Mouse (Mus musculus) MEL (cell line): ENCODE measurements around the gene Vax1.

Source experiments
- BHLHE40 ChIP-seq: IDR thresholded peaks from 2 replicates; pipeline ENCODE4 v1.6.1; 2012; ENCODE audit warnings: low read depth, mild to moderate bottlenecking, inconsistent platforms, low read length, improper control_type of control experiment, borderline replicate concordance
- CHD1 ChIP-seq: IDR thresholded peaks from 2 replicates; pipeline ENCODE4 v1.6.1; 2012; ENCODE audit warnings: low read depth, mild to moderate bottlenecking, inconsistent platforms, low read length, improper control_type of control experiment
- CTCF ChIP-seq, 3 experiments: IDR thresholded peaks in 2 of 3; conservative IDR thresholded peaks in 1 of 3; 2 replicates each; pipeline ENCODE4 v1.5.1; 2011 to 2012; ENCODE audit warnings: low read length in 3 of 3, low read depth in 2 of 3, mild to moderate bottlenecking in 2 of 3, improper control_type of control experiment in 1 of 3, inconsistent platforms in 1 of 3, mixed read lengths in 1 of 3, moderate library complexity in 1 of 3; ENCODE audit not compliant: control insufficient read depth in 1 of 3, insufficient read depth in 1 of 3, poor library complexity in 1 of 3, severe bottlenecking in 1 of 3
- EP300 ChIP-seq, 2 experiments: IDR thresholded peaks; 2 replicates each; pipeline ENCODE4 v1.6.1; 2011; ENCODE audit warnings: improper control_type of control experiment in 2 of 2, low read length in 2 of 2, low read depth in 1 of 2, mild to moderate bottlenecking in 1 of 2
- ETS1 ChIP-seq: IDR thresholded peaks from 2 replicates; pipeline ENCODE4 v1.6.1; 2012; ENCODE audit warnings: low read depth, mild to moderate bottlenecking, inconsistent platforms, low read length, improper control_type of control experiment, moderate library complexity
- GATA1 ChIP-seq: IDR thresholded peaks from 2 replicates; pipeline ENCODE4 v1.6.1; 2011; ENCODE audit warnings: low read depth, low read length, improper control_type of control experiment
- HCFC1 ChIP-seq: IDR thresholded peaks from 2 replicates; pipeline ENCODE4 v1.6.1; 2012; ENCODE audit warnings: low read depth, mild to moderate bottlenecking, inconsistent platforms, low read length, improper control_type of control experiment, moderate library complexity
- MEF2A ChIP-seq: IDR thresholded peaks from 2 replicates; pipeline ENCODE4 v1.6.1; 2014; ENCODE audit warnings: low read depth, mild to moderate bottlenecking, inconsistent platforms, low read length, improper control_type of control experiment; ENCODE audit not compliant: poor library complexity, insufficient replicate concordance, severe bottlenecking; ENCODE audit errors: extremely low read depth
- MYC ChIP-seq: IDR thresholded peaks from 2 replicates; pipeline ENCODE4 v1.6.1; 2011; ENCODE audit warnings: low read depth, mild to moderate bottlenecking, low read length, improper control_type of control experiment, moderate library complexity
- POLR2A ChIP-seq, 2 experiments: IDR thresholded peaks; 2 replicates each; pipeline ENCODE4 v1.6.1; 2011 to 2012; ENCODE audit warnings: low read length in 2 of 2, mild to moderate bottlenecking in 2 of 2, control low read depth in 1 of 2, improper control_type of control experiment in 1 of 2, low read depth in 1 of 2, moderate library complexity in 1 of 2; ENCODE audit not compliant: control insufficient read depth in 1 of 2, insufficient read depth in 1 of 2, poor library complexity in 1 of 2
- TAL1 ChIP-seq: IDR thresholded peaks from 2 replicates; pipeline ENCODE4 v1.6.1; 2012; ENCODE audit warnings: mild to moderate bottlenecking, inconsistent platforms, low read length, moderate library complexity, mixed read lengths
- UBTF ChIP-seq: IDR thresholded peaks from 2 replicates; pipeline ENCODE4 v1.6.1; 2012; ENCODE audit warnings: low read depth, mild to moderate bottlenecking, inconsistent platforms, low read length, improper control_type of control experiment, moderate library complexity, borderline replicate concordance; ENCODE audit not compliant: insufficient read depth

DNA sequence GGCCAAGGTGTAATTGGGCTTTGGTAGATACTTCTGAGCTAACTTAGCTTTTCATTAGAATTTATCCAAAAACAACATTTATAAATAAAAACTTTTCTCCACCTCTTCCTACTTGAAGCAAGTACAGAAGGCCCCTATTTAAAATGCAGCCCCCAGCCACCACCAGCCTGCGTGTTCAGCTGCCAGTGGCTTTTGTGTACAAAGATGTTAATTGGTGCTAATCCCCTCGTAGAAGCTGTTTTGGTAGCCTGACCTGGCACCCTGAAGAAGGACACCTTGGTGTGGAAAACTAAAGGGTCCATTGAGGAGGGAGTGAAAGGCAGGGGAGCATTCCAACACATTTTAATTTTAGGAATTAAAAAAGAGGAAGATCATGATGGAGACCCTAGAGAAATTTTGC is 34.9 kb downstream of the Vax1 start:
- TF ChIP-seq EP300 (IDR thresholded peaks at IDR 0.05; ENCODE audit: low read depth in 1 of 2, low read length in 2 of 2) (no peak), TAL1 (no peak), MEF2A (no peak), HCFC1 (no peak), GATA1 (no peak), UBTF (no peak), POLR2A (IDR thresholded peaks at IDR 0.05; ENCODE audit: control insufficient read depth in 1 of 2, insufficient read depth in 1 of 2, low read depth in 1 of 2, low read length in 2 of 2, poor library complexity in 1 of 2) (no peak), CTCF (IDR thresholded peaks at IDR 0.05 in 2 of 3, conservative IDR thresholded peaks at IDR 0.05 in 1 of 3; ENCODE audit: control insufficient read depth in 1 of 3, insufficient read depth in 1 of 3, low read depth in 2 of 3, low read length in 3 of 3, poor library complexity in 1 of 3, severe bottlenecking in 1 of 3) (no peak), CHD1 (no peak), ETS1 (no peak), MYC (no peak), BHLHE40 (no peak)
